Mouse (Mus musculus): Measurements from ENCODE around the gene Edem3. TPM values are rescaled to one million over a fixed set of nuclear protein-coding genes. Genes with fewer than 3 reads are reported as not detected.
"Not testable (repeated sequence)": the region's sequence is repeated elsewhere in the genome, so short reads cannot be mapped to it uniquely, and the experiment has no call there.

Gene Edem3
- polyA plus RNA-seq, 1 experiment from 2014 or later: 18.6 TPM

- H3K4me1 ChIP-seq (ENCODE audit: control insufficient read depth, insufficient read depth, low read length): no peaks in the 10 kb centered on the region
- no peaks in the 10 kb centered on the region for H3K27me3 ChIP-seq (ENCODE audit: control insufficient read depth, insufficient read depth, low read length)
- no peak overlapping the region for H3K9ac ChIP-seq (replicated peaks; ENCODE audit: low read depth, low read length)
- H3K4me2 ChIP-seq (replicated peaks; ENCODE audit: low read depth, low read length): no peak overlapping the region
- H3K36me3 ChIP-seq (ENCODE audit: control insufficient read depth, insufficient read depth, low read length): 0 out of 2 replicates have a peak, but pooled peaks cover 2% of the 10 kb centered on the region
- H3K4me3 ChIP-seq (ENCODE audit: low read depth, low read length): no peak overlapping the region
- H3K27ac ChIP-seq (ENCODE audit: low read length): no peak overlapping the region
- no peaks in the 10 kb centered on the region for H3K9me3 ChIP-seq (ENCODE audit: control insufficient read depth, low read depth, low read length)
- ATAC-seq (ENCODE audit: insufficient number of reproducible peaks, insufficient read depth, low FRiP score, low read depth): no peak
- 64% methylated on average over 7 of the region's 7 CpGs for WGBS
Measured at GRCm38 (mm10) chr1:151825065-151825464, 69.9 kb downstream of the Edem3 start.

GRCm38 (mm10) chr1:151831791-151832190 is 76.6 kb downstream of the Edem3 start:
- Histone ChIP-seq H3K27ac (ENCODE audit: low read length) (no peak overlapping the region), H3K4me3 (ENCODE audit: low read depth, low read length) (no peak overlapping the region), H3K9me3 (ENCODE audit: control insufficient read depth, low read depth, low read length) (no peaks in the 10 kb centered on the region; the same call in 1 of the 2 replicates), H3K36me3 (ENCODE audit: control insufficient read depth, insufficient read depth, low read length) (no peaks in the 10 kb centered on the region), H3K27me3 (ENCODE audit: control insufficient read depth, insufficient read depth, low read length) (no peaks in the 10 kb centered on the region), H3K4me1 (ENCODE audit: control insufficient read depth, insufficient read depth, low read length) (no peaks in the 10 kb centered on the region), H3K9ac (replicated peaks; ENCODE audit: low read depth, low read length) (no peak overlapping the region), H3K4me2 (replicated peaks; ENCODE audit: low read depth, low read length) (no peak overlapping the region)
- WGBS: 83% methylated on average over 3 of the region's 3 CpGs
- ATAC-seq (ENCODE audit: insufficient number of reproducible peaks, insufficient read depth, low FRiP score, low read depth): no peak

GRCm38 (mm10) chr1:151835261-151835660 is 80.1 kb downstream of the Edem3 start:
- Histone ChIP-seq H3K4me3 (ENCODE audit: low read depth, low read length) (no peak overlapping the region), H3K27me3 (ENCODE audit: control insufficient read depth, insufficient read depth, low read length) (no peaks in the 10 kb centered on the region), H3K4me2 (replicated peaks; ENCODE audit: low read depth, low read length) (no peak overlapping the region), H3K4me1 (ENCODE audit: control insufficient read depth, insufficient read depth, low read length) (no peaks in the 10 kb centered on the region), H3K9me3 (ENCODE audit: control insufficient read depth, low read depth, low read length) (no peaks in the 10 kb centered on the region; the same call in 1 of the 2 replicates), H3K27ac (ENCODE audit: low read length) (no peak overlapping the region), H3K36me3 (ENCODE audit: control insufficient read depth, insufficient read depth, low read length) (no peaks in the 10 kb centered on the region), H3K9ac (replicated peaks; ENCODE audit: low read depth, low read length) (no peak overlapping the region)
- ATAC-seq (ENCODE audit: insufficient number of reproducible peaks, insufficient read depth, low FRiP score, low read depth): no peak
- WGBS: 93% methylated on average over 4 of the region's 4 CpGs

- H3K9ac ChIP-seq (replicated peaks; ENCODE audit: low read depth, low read length); H3K4me2 ChIP-seq (replicated peaks; ENCODE audit: low read depth, low read length); H3K27me3 ChIP-seq (ENCODE audit: control insufficient read depth, insufficient read depth, low read length); H3K9me3 ChIP-seq (ENCODE audit: control insufficient read depth, low read depth, low read length); H3K27ac ChIP-seq (ENCODE audit: low read length); H3K4me3 ChIP-seq (ENCODE audit: low read depth, low read length); H3K4me1 ChIP-seq (ENCODE audit: control insufficient read depth, insufficient read depth, low read length); H3K36me3 ChIP-seq (ENCODE audit: control insufficient read depth, insufficient read depth, low read length); ATAC-seq (ENCODE audit: insufficient number of reproducible peaks, insufficient read depth, low FRiP score, low read depth): not testable (repeated sequence)
- 100% methylated on average over 1 of the region's 1 CpGs for WGBS
Measured at GRCm38 (mm10) chr1:151840345-151840744, 85.2 kb downstream of the Edem3 start.

GRCm38 (mm10) chr1:151845252-151845832 is 90.2 kb downstream of the Edem3 start:
- 76% methylated on average over 17 of the region's 17 CpGs for WGBS
- Histone ChIP-seq H3K4me2 (replicated peaks; ENCODE audit: low read depth, low read length) (no peak overlapping the region), H3K36me3 (ENCODE audit: control insufficient read depth, insufficient read depth, low read length) (no peaks in the 10 kb centered on the region), H3K9ac (replicated peaks; ENCODE audit: low read depth, low read length) (no peak overlapping the region), H3K9me3 (ENCODE audit: control insufficient read depth, low read depth, low read length) (no peaks in the 10 kb centered on the region), H3K27ac (ENCODE audit: low read length) (no peak overlapping the region), H3K4me1 (ENCODE audit: control insufficient read depth, insufficient read depth, low read length) (no peaks in the 10 kb centered on the region), H3K4me3 (ENCODE audit: low read depth, low read length) (no peak overlapping the region), H3K27me3 (ENCODE audit: control insufficient read depth, insufficient read depth, low read length) (no peaks in the 10 kb centered on the region)
- ATAC-seq (ENCODE audit: insufficient number of reproducible peaks, insufficient read depth, low FRiP score, low read depth): no peak

- H3K27ac ChIP-seq (ENCODE audit: low read length): no peak overlapping the region
Measured at GRCm38 (mm10) chr1:151845926-151846782, 91.0 kb downstream of the Edem3 start.

GRCm38 (mm10) chr1:151848286-151848685 is 93.1 kb downstream of the Edem3 start:
- 91% methylated on average over 2 of the region's 2 CpGs for WGBS

More at GRCm38 (mm10) chr1:151845926-151846782, 91.0 kb downstream of the Edem3 start:
- Histone ChIP-seq H3K36me3 (ENCODE audit: control insufficient read depth, insufficient read depth, low read length) (no peaks in the 10 kb centered on the region), H3K9me3 (ENCODE audit: control insufficient read depth, low read depth, low read length) (no peaks in the 10 kb centered on the region), H3K4me2 (replicated peaks; ENCODE audit: low read depth, low read length) (no peak overlapping the region), H3K9ac (replicated peaks; ENCODE audit: low read depth, low read length) (no peak overlapping the region), H3K4me1 (ENCODE audit: control insufficient read depth, insufficient read depth, low read length) (no peaks in the 10 kb centered on the region), H3K4me3 (ENCODE audit: low read depth, low read length) (no peak overlapping the region), H3K27me3 (ENCODE audit: control insufficient read depth, insufficient read depth, low read length) (no peaks in the 10 kb centered on the region)
- no peak for ATAC-seq (ENCODE audit: insufficient number of reproducible peaks, insufficient read depth, low FRiP score, low read depth)
- WGBS: 65% methylated on average over 19 of the region's 19 CpGs

GRCm38 (mm10) chr1:151849993-151850608 is 94.9 kb downstream of the Edem3 start:
- WGBS: 78% methylated on average over 16 of the region's 16 CpGs
- no peak for ATAC-seq (ENCODE audit: insufficient number of reproducible peaks, insufficient read depth, low FRiP score, low read depth)
- H3K27ac ChIP-seq (ENCODE audit: low read length): no peak overlapping the region
- no peak overlapping the region for H3K4me2 ChIP-seq (replicated peaks; ENCODE audit: low read depth, low read length)
- H3K27me3 ChIP-seq (ENCODE audit: control insufficient read depth, insufficient read depth, low read length): no peaks in the 10 kb centered on the region
- H3K36me3 ChIP-seq (ENCODE audit: control insufficient read depth, insufficient read depth, low read length): no peaks in the 10 kb centered on the region
- no peak overlapping the region for H3K9ac ChIP-seq (replicated peaks; ENCODE audit: low read depth, low read length)
- H3K4me3 ChIP-seq (ENCODE audit: low read depth, low read length): no peak overlapping the region
- no peaks in the 10 kb centered on the region for H3K9me3 ChIP-seq (ENCODE audit: control insufficient read depth, low read depth, low read length)
- no peaks in the 10 kb centered on the region for H3K4me1 ChIP-seq (ENCODE audit: control insufficient read depth, insufficient read depth, low read length)

More at GRCm38 (mm10) chr1:151848286-151848685, 93.1 kb downstream of the Edem3 start:
- ATAC-seq (ENCODE audit: insufficient number of reproducible peaks, insufficient read depth, low FRiP score, low read depth): no peak
- H3K36me3 ChIP-seq (ENCODE audit: control insufficient read depth, insufficient read depth, low read length): no peaks in the 10 kb centered on the region
- no peaks in the 10 kb centered on the region for H3K4me1 ChIP-seq (ENCODE audit: control insufficient read depth, insufficient read depth, low read length)
- no peak overlapping the region for H3K9ac ChIP-seq (replicated peaks; ENCODE audit: low read depth, low read length)
- no peak overlapping the region for H3K27ac ChIP-seq (ENCODE audit: low read length)
- no peaks in the 10 kb centered on the region for H3K9me3 ChIP-seq (ENCODE audit: control insufficient read depth, low read depth, low read length)
- H3K27me3 ChIP-seq (ENCODE audit: control insufficient read depth, insufficient read depth, low read length): no peaks in the 10 kb centered on the region
- no peak overlapping the region for H3K4me3 ChIP-seq (ENCODE audit: low read depth, low read length)
- no peak overlapping the region for H3K4me2 ChIP-seq (replicated peaks; ENCODE audit: low read depth, low read length)

Measured in stomach, embryonic 14.5 days (tissue).